Mouse (Mus musculus) midbrain, embryonic 11.5 days (tissue): ENCODE data around the gene Arhgef9. TPM values are rescaled to one million over a fixed set of nuclear protein-coding genes. Genes with fewer than 3 reads are reported as not detected.

ENCODE experiments used
- ATAC-seq: fragments of 200-750 bp; cut with Nextera tagmentation; 2 replicates; pipeline ENCODE4 v1.8.0; 2017; ENCODE audit warnings: moderate TSS enrichment, moderate library complexity; ENCODE audit not compliant: low FRiP score
- DNase-seq: peaks from one replicate; pipeline ENCODE4 v3.0.0; 2015; ENCODE audit warnings: low spot score; ENCODE audit errors: missing footprints
- H3K27ac ChIP-seq: fragments of 300-500 bp; sonication (generic); 2 replicates; pipeline ENCODE4 v1.5.1; 2014; ENCODE audit warnings: low read depth, low read length
- H3K27me3 ChIP-seq: fragments of 300-500 bp; sonication (generic); 2 replicates; pipeline ENCODE4 v1.6.1; 2014; ENCODE audit warnings: mild to moderate bottlenecking, low read length, moderate library complexity, mixed read lengths; ENCODE audit not compliant: control insufficient read depth, insufficient read depth
- H3K36me3 ChIP-seq: fragments of 300-500 bp; sonication (generic); 2 replicates; pipeline ENCODE4 v1.6.1; 2014; ENCODE audit warnings: mild to moderate bottlenecking, low read length, moderate library complexity, mixed read lengths; ENCODE audit not compliant: control insufficient read depth, insufficient read depth
- H3K4me1 ChIP-seq: fragments of 300-500 bp; sonication (generic); 2 replicates; pipeline ENCODE4 v1.6.1; 2014; ENCODE audit warnings: low read length; ENCODE audit not compliant: control insufficient read depth, insufficient read depth
- H3K4me2 ChIP-seq: fragments of 300-500 bp; sonication (generic); 2 replicates; pipeline ENCODE4 v1.6.1; 2014; ENCODE audit warnings: mild to moderate bottlenecking, moderate library complexity
- H3K4me3 ChIP-seq: fragments of 300-500 bp; sonication (generic); 2 replicates; pipeline ENCODE4 v1.5.1; 2014; ENCODE audit warnings: low read depth, low read length
- H3K9ac ChIP-seq: fragments of 300-500 bp; sonication (generic); 2 replicates; pipeline ENCODE4 v1.6.1; 2014; ENCODE audit warnings: low read length
- H3K9me3 ChIP-seq: fragments of 300-500 bp; sonication (generic); 2 replicates; pipeline ENCODE4 v1.6.1; 2016; ENCODE audit warnings: low read length; ENCODE audit not compliant: control insufficient read depth
- WGBS: fragments of 180-500 bp; shearing (Covaris S2); extraction: QIAGEN DNeasy Blood & Tissue Kit; methylation state at CpG from one replicate; pipeline ENCODE4 v1.1.7; 2014; 5-methylcytosine and 5-hydroxymethylcytosine counted together
- polyA plus RNA-seq: library from polyadenylated mRNA; unstranded; fragments of >200 nt; fragmentation: Nextera tagmentation; extraction: Ambion mirVana; gene quantifications from 2 replicates; pipeline ENCODE4 v1.2.1, GENCODE M21; 2014

The Arhgef9 gene
- polyA plus RNA-seq, 1 experiment from 2014 or later = 13.7 TPM

GRCm38 (mm10) chrX:95027907-95028306, 168.7 kb downstream of the Arhgef9 start:
- DNase-seq (no peak), ATAC-seq (no peak)
- Histone ChIP-seq H3K4me3 (no peak overlapping the region), H3K4me1 (no peaks in the 10 kb centered on the region), H3K9ac (no peak overlapping the region), H3K27me3 (no peaks in the 10 kb centered on the region), H3K9me3 (no peaks in the 10 kb centered on the region), H3K4me2 (no peak overlapping the region), H3K27ac (no peak overlapping the region), H3K36me3 (no peaks in the 10 kb centered on the region)
- WGBS = 68% methylated on average over 5 of the region's 5 CpGs

- peak; percentile 94 for DNase-seq
- WGBS = 16% methylated on average over 29 of the region's 30 CpGs
- Histone ChIP-seq H3K27ac (peak within 1 kb of the TSS; percentile 80), H3K9me3 (no peaks in the 10 kb centered on the region), H3K4me3 (peak within 1 kb of the TSS; percentile 46), H3K36me3 (no peaks in the 10 kb centered on the region), H3K4me1 (no peaks in the 10 kb centered on the region), H3K9ac (peak within 1 kb of the TSS; percentile 69), H3K27me3 (no peaks in the 10 kb centered on the region), H3K4me2 (peak within 1 kb of the TSS; percentile 56)
- ATAC-seq = peak; percentile 94
Measured at GRCm38 (mm10) chrX:95026361-95026892, 170.2 kb downstream of the Arhgef9 start, which contains the start of gene Spin4. Gene Spin4 (minus strand): TSS chrX:95026682.

- Histone ChIP-seq H3K4me2 (peak overlapping the region; percentile 56), H3K27ac (peak overlapping the region; percentile 80), H3K9ac (peak overlapping the region; percentile 69), H3K4me1 (no peaks in the 10 kb centered on the region), H3K36me3 (no peaks in the 10 kb centered on the region), H3K4me3 (peak overlapping the region; percentile 46), H3K27me3 (no peaks in the 10 kb centered on the region), H3K9me3 (no peaks in the 10 kb centered on the region)
- peak; percentile 88 for DNase-seq
- 20% methylated on average over 23 of the region's 23 CpGs for WGBS
- peak; percentile 71 for ATAC-seq
Measured at GRCm38 (mm10) chrX:95025779-95026360, 170.8 kb downstream of the Arhgef9 start.

- no peak overlapping the region for H3K27ac ChIP-seq
- DNase-seq = peak; percentile 91
- no peaks in the 10 kb centered on the region for H3K4me1 ChIP-seq
- no peak overlapping the region for H3K4me2 ChIP-seq
- no peaks in the 10 kb centered on the region for H3K27me3 ChIP-seq
- no peaks in the 10 kb centered on the region for H3K9me3 ChIP-seq
- H3K9ac ChIP-seq = no peak overlapping the region
- ATAC-seq = no peak
- 23% methylated on average over 4 of the region's 4 CpGs for WGBS
- no peaks in the 10 kb centered on the region for H3K36me3 ChIP-seq
- H3K4me3 ChIP-seq = no peak overlapping the region
Measured at GRCm38 (mm10) chrX:95012033-95012432, 184.6 kb downstream of the Arhgef9 start.

Other genes starting within 250 kb of the Arhgef9 start
- gene Spin4, start 170.2 kb downstream of the Arhgef9 start, polyA plus RNA-seq = 10.1 and 10.5 TPM in 2 replicates
- gene Amer1, start 248.0 kb upstream of the Arhgef9 start, polyA plus RNA-seq = 8.5 and 8.7 TPM in 2 replicates